8 mouse cellular contexts compared by ENCODE assay signal in the genomic region with DNA sequence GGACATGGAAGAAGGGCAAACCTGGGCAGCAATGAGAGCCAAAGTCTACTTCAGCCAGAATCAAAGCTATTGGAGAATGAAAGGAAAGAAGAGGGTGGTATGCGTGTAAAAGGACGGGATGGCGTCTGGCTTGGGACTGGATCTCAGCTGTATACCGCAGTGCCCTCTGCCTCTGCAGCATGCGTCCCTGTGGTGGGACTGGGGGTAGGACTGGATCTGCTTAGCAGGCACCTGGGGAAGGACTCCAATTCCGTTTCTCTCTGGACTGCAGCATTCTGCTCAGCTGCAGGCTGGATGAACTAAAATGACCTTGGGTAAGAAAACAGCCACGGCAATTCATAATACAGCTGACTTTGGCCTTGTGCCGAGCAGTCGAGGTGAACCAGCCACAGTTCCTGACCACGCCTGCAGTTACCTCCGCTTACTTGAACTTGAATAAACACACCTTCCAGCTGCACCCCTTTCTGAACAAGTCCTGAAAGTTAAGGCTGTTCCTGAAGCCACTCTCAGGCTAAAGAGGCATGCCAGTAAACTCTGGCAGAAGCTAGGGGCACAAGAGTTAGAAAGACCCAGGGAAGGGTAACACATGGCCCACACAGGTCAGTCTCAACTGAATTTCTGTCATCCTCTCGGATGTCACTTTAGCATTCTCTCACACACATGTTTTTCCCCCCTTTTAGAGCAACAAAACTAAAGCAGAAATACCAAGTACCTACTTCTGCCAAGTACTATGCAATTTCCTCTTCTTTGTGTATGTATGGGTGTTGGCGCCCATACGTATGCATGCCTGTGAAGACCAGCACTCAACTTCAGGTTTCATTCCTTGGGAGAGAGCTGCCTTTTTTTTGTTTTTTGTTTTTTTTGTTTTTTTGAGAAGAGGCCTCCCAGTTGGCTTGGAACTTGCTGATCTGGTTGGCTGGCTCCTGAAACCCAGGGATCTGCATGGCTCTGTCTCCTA.
DNase-seq lines count a peak whose midpoint lies in the region; ATAC-seq and TF ChIP-seq lines count a peak whose summit lies in the region.

No protein-coding gene starts in this region.

- 0 out of 2 replicates have a peak overlapping the region, but pooled peaks have one; percentile 20 for H3K4me2 ChIP-seq in lung, embryonic 14.5 days
- H3K4me2 ChIP-seq in midbrain, embryonic 15.5 days, result no peak overlapping the region

- no peak for TF ChIP-seq CTCF in lung, embryonic 14.5 days (IDR thresholded peaks at IDR 0.05; ENCODE audit: low read depth)

- no peaks in the 10 kb centered on the region for H3K36me3 ChIP-seq in lung, embryonic 14.5 days (ENCODE audit: insufficient read depth)
- H3K36me3 ChIP-seq in forebrain, embryonic 10.5 days (replicated peaks), result no peaks in the 10 kb centered on the region
- H3K36me3 ChIP-seq in midbrain, embryonic 15.5 days (replicated peaks), result no peaks in the 10 kb centered on the region

- peak overlapping the region; percentile 71; the same call in 1 of the 2 replicates for H3K27ac ChIP-seq in lung, embryonic 14.5 days (ENCODE audit: low read depth)
- no peak overlapping the region for H3K27ac ChIP-seq in forebrain, embryonic 10.5 days
- H3K27ac ChIP-seq in midbrain, embryonic 15.5 days, result no peak overlapping the region

- peaks cover 5% of the 10 kb centered on the region; the same call in 1 of the 2 replicates for H3K4me1 ChIP-seq in lung, embryonic 14.5 days (ENCODE audit: insufficient read depth)
- peaks cover 10% of the 10 kb centered on the region; the same call in 1 of the 2 replicates for H3K4me1 ChIP-seq in forebrain, embryonic 10.5 days
- no peaks in the 10 kb centered on the region for H3K4me1 ChIP-seq in midbrain, embryonic 15.5 days

- H3K9ac ChIP-seq in lung, embryonic 14.5 days, result no peak overlapping the region
- no peak overlapping the region for H3K9ac ChIP-seq in midbrain, embryonic 15.5 days

- no peaks in the 10 kb centered on the region for H3K9me3 ChIP-seq in lung, embryonic 14.5 days (ENCODE audit: low read depth, low read length)
- H3K9me3 ChIP-seq in forebrain, embryonic 10.5 days, result peaks cover 1% of the 10 kb centered on the region; the same call in 1 of the 2 replicates
- no peaks in the 10 kb centered on the region for H3K9me3 ChIP-seq in midbrain, embryonic 15.5 days

- H3K27me3 ChIP-seq in lung, embryonic 14.5 days (ENCODE audit: insufficient read depth, low read length), result no peaks in the 10 kb centered on the region
- H3K27me3 ChIP-seq in forebrain, embryonic 10.5 days (ENCODE audit: poor library complexity, severe bottlenecking), result no peaks in the 10 kb centered on the region
- H3K27me3 ChIP-seq in midbrain, embryonic 15.5 days (replicated peaks), result no peaks in the 10 kb centered on the region

- ATAC-seq in lung, embryonic 14.5 days (ENCODE audit: insufficient read depth), result peak; percentile 82
- ATAC-seq in midbrain, embryonic 15.5 days (replicated peaks), result no peak

- DNase-seq in urinary bladder, adult 2 months (ENCODE audit: low spot score), result peak; percentile 34
- no peak for DNase-seq in urinary bladder, postnatal 4 days (ENCODE audit: low spot score in 2 of 2)
- DNase-seq in heart, postnatal 4 days, result peak; percentile 65
- DNase-seq in lung, embryonic 14.5 days, result peak; percentile 77
- no peak for DNase-seq in forebrain, embryonic 10.5 days (ENCODE audit: extremely low spot score, low spot score)
- no peak for DNase-seq in thymus, postnatal 4 days
- no peak for DNase-seq in cerebellum, adult 11 months

- WGBS in lung, embryonic 14.5 days, result 53% methylated on average over 14 of the region's 14 CpGs
- 93% methylated on average over 14 of the region's 14 CpGs for WGBS in forebrain, embryonic 10.5 days
- WGBS in midbrain, embryonic 15.5 days, result 87% methylated on average over 14 of the region's 14 CpGs

- no peak overlapping the region for H3K4me3 ChIP-seq in lung, embryonic 14.5 days (ENCODE audit: low read depth, low read length)
- no peak overlapping the region for H3K4me3 ChIP-seq in forebrain, embryonic 10.5 days
- H3K4me3 ChIP-seq in midbrain, embryonic 15.5 days, result no peak overlapping the region

Comparison
In these comparisons a context has a peak if more than half of its experiments do, and no peak if none do; other contexts are left out.
1. DNase-seq: peak in urinary bladder, adult 2 months (single experiment), heart, postnatal 4 days (single experiment) and lung, embryonic 14.5 days (single experiment); none in urinary bladder, postnatal 4 days (0 of 2), forebrain, embryonic 10.5 days (single experiment), thymus, postnatal 4 days (single experiment) and cerebellum, adult 11 months (single experiment).